Mouse (Mus musculus) layer of hippocampus, adult 9-11 months (tissue): ENCODE measurements around the gene Klhl29.
"Not testable (repeated sequence)": the region's sequence is repeated elsewhere in the genome, so short reads cannot be mapped to it uniquely, and the experiment has no call there.

Experiments used
- DNase-seq: peaks from one replicate; pipeline ENCODE4 v3.0.0; 2022

Gene Klhl29

GRCm38 (mm10) chr12:5353416-5353815, 22.1 kb downstream of the Klhl29 start:
- no peak for DNase-seq

GRCm38 (mm10) chr12:5352771-5353170, 22.7 kb downstream of the Klhl29 start:
- DNase-seq, result no peak

- DNase-seq, result no peak
These were observed 24.8 kb downstream of the Klhl29 start for GRCm38 (mm10) chr12:5350491-5351285.

- no peak for DNase-seq
These were observed 30.4 kb downstream of the Klhl29 start for GRCm38 (mm10) chr12:5345088-5345487.

GRCm38 (mm10) chr12:5344457-5344856, 31.0 kb downstream of the Klhl29 start:
- not testable (repeated sequence) for DNase-seq

- peak; percentile 61 for DNase-seq
These were observed 35.3 kb downstream of the Klhl29 start for GRCm38 (mm10) chr12:5340151-5340603.

GRCm38 (mm10) chr12:5336927-5337712, 38.4 kb downstream of the Klhl29 start:
- peak; percentile 57 for DNase-seq

GRCm38 (mm10) chr12:5336331-5336730, 39.2 kb downstream of the Klhl29 start:
- DNase-seq, result no peak

- no peak for DNase-seq
These were observed 40.5 kb downstream of the Klhl29 start for GRCm38 (mm10) chr12:5334956-5335355.

- no peak for DNase-seq
These were observed 41.3 kb downstream of the Klhl29 start for GRCm38 (mm10) chr12:5334175-5334574.

- no peak for DNase-seq
These were observed 43.5 kb downstream of the Klhl29 start for GRCm38 (mm10) chr12:5331810-5332484.

GRCm38 (mm10) chr12:5330496-5331070, 44.9 kb downstream of the Klhl29 start:
- DNase-seq, result no peak

- no peak for DNase-seq
These were observed 52.9 kb downstream of the Klhl29 start for GRCm38 (mm10) chr12:5322444-5323087.

GRCm38 (mm10) chr12:5321017-5321416, 54.5 kb downstream of the Klhl29 start:
- no peak for DNase-seq

- DNase-seq, result no peak
These were observed 56.0 kb downstream of the Klhl29 start for GRCm38 (mm10) chr12:5319359-5319973.

- DNase-seq, result no peak
These were observed 59.4 kb downstream of the Klhl29 start for GRCm38 (mm10) chr12:5316029-5316567.

- no peak for DNase-seq
These were observed 67.6 kb downstream of the Klhl29 start for GRCm38 (mm10) chr12:5307923-5308322.

GRCm38 (mm10) chr12:5305466-5305865, 70.0 kb downstream of the Klhl29 start:
- DNase-seq, result no peak

GRCm38 (mm10) chr12:5303912-5304311, 71.6 kb downstream of the Klhl29 start:
- no peak for DNase-seq

GRCm38 (mm10) chr12:5303100-5303499, 72.4 kb downstream of the Klhl29 start:
- no peak for DNase-seq

GRCm38 (mm10) chr12:5301841-5302240, 73.6 kb downstream of the Klhl29 start:
- DNase-seq, result peak; percentile 48

GRCm38 (mm10) chr12:5296422-5296821, 79.1 kb downstream of the Klhl29 start:
- no peak for DNase-seq
